Comparison of ENCODE assay signal across 8 mouse cellular contexts in the genomic region with DNA sequence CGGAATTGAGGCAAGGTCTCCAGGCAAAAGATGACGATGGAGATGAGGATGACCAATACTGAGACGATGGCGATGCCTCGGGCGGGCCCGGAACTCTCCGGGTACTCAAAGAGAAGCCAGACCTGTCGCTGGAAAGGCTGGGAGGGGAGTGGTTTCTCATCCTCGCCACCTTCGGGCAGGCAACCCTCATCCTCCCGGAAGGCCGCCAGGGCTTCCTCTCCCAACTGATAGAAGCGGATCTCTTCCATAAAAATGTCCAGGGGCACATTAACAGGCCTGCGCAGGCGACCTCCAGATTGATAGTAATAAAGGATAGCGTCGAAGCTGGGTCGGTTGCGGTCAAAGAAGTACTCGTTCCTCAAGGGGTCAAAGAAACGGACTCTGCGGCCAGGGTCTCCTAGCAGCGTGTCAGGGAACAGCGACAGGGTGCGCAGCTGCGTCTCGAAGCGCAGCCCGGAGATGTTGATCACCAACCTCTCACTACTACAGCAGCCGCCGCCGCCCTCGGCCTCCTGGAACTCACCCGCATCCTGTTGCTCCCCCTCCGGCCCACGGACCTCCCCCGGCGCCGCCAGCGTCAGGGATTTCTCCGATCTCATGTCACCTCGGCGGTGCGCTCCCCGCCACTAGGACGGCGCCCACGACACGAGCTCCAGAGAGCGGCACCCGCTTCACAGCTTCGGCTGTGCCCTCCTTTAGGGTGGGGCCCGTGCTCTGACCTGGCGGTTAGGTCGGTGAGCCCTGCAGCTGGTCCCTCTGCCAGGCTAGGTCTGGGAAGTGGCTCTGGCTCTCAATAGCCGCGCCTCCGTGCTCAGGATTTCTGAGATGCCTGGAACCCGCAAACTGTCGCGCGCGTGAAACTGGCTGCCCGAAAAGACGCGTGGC. TPM values are rescaled to one million over a fixed set of nuclear protein-coding genes. Genes with fewer than 3 reads are reported as not detected.
A peak's percentile ranks its signal among the peaks of the same experiment; 100 is the strongest.
DNase-seq lines count a peak whose midpoint lies in the region; ATAC-seq and TF ChIP-seq lines count a peak whose summit lies in the region.

No protein-coding gene starts in this region.

- H3K9me3 ChIP-seq in hindbrain, embryonic 13.5 days: no peaks in the 10 kb centered on the region
- no peaks in the 10 kb centered on the region for H3K9me3 ChIP-seq in limb, embryonic 12.5 days

- H3K36me3 ChIP-seq in hindbrain, embryonic 13.5 days: no peaks in the 10 kb centered on the region
- H3K36me3 ChIP-seq in limb, embryonic 12.5 days: no peaks in the 10 kb centered on the region; the same call in 1 of the 2 replicates

- peak overlapping the region; percentile 72 for H3K27ac ChIP-seq in hindbrain, embryonic 13.5 days
- H3K27ac ChIP-seq in limb, embryonic 12.5 days: 0 out of 2 replicates have a peak overlapping the region, but pooled peaks have one; percentile 78
- no peak overlapping the region for H3K27ac ChIP-seq in olfactory bulb, adult 2 months (ENCODE audit: insufficient read depth, low read depth, low read length)

- H3K4me2 ChIP-seq in hindbrain, embryonic 13.5 days: peak overlapping the region; percentile 84
- H3K4me2 ChIP-seq in limb, embryonic 12.5 days: peak overlapping the region; percentile 98

- DNase-seq in cerebellum, adult 8-10 months: peak; percentile 7
- DNase-seq in cerebellum, adult 11 months: no peak
- peak; percentile 6 for DNase-seq in urinary bladder, postnatal 14 days (ENCODE audit: low spot score)
- DNase-seq in urinary bladder, adult 18-20 months (ENCODE audit: low spot score in 2 of 2): no peak
- no peak for DNase-seq in adipocyte (ENCODE audit: low spot score)

- TF ChIP-seq CTCF in olfactory bulb, adult 2 months (IDR thresholded peaks at IDR 0.05; ENCODE audit: insufficient read depth, low read depth, low read length): no peak

- WGBS in hindbrain, embryonic 13.5 days: 1% methylated on average over 67 of the region's 67 CpGs
- 1% methylated on average over 67 of the region's 67 CpGs for WGBS in limb, embryonic 12.5 days
- WGBS in olfactory bulb, adult 2 months: 2% methylated on average over 67 of the region's 67 CpGs

- H3K27me3 ChIP-seq in hindbrain, embryonic 13.5 days: peaks cover 50% of the 10 kb centered on the region
- H3K27me3 ChIP-seq in limb, embryonic 12.5 days: peaks cover 27% of the 10 kb centered on the region

- ATAC-seq in hindbrain, embryonic 13.5 days (ENCODE audit: low FRiP score): peak; percentile 50
- peak; percentile 49; the same call in 1 of the 2 replicates for ATAC-seq in limb, embryonic 12.5 days (ENCODE audit: insufficient number of reproducible peaks, insufficient read depth, low FRiP score, low TSS enrichment, low read depth)

- H3K9ac ChIP-seq in hindbrain, embryonic 13.5 days: peak overlapping the region; percentile 75
- H3K9ac ChIP-seq in limb, embryonic 12.5 days (replicated peaks): peak overlapping the region; percentile 72

- TF ChIP-seq POLR2A in olfactory bulb, adult 2 months (IDR thresholded peaks at IDR 0.05; ENCODE audit: insufficient read depth, low read depth, low read length): no peak

- peak overlapping the region; percentile 58 for H3K4me3 ChIP-seq in hindbrain, embryonic 13.5 days
- peak overlapping the region; percentile 62 for H3K4me3 ChIP-seq in limb, embryonic 12.5 days (replicated peaks)
- peak overlapping the region; percentile 58 for H3K4me3 ChIP-seq in olfactory bulb, adult 2 months (ENCODE audit: insufficient read depth, low read depth, low read length)

- H3K4me1 ChIP-seq in hindbrain, embryonic 13.5 days (replicated peaks): peaks cover 42% of the 10 kb centered on the region
- peaks cover 10% of the 10 kb centered on the region for H3K4me1 ChIP-seq in limb, embryonic 12.5 days (replicated peaks)
- peaks cover 32% of the 10 kb centered on the region for H3K4me1 ChIP-seq in olfactory bulb, adult 2 months (ENCODE audit: control insufficient read depth, insufficient read depth, low read length)

RNA-seq across cellular contexts. Expression of a gene that starts 0.9 kb away (rescaled TPM):
- 9.7 and 10.2 TPM in 2 replicates for polyA plus RNA-seq in hindbrain, embryonic 13.5 days (2015; fragmentation: Nextera tagmentation; extraction: Ambion mirVana)
- 8.7 and 9.8 TPM in 2 replicates for polyA plus RNA-seq in limb, embryonic 12.5 days (2016; fragmentation: Nextera tagmentation; extraction: Ambion mirVana)
- polyA plus RNA-seq in olfactory bulb, adult 2 months (2012; ENCODE audit: insufficient read depth, insufficient read length, low replicate concordance, missing spikeins): not detected in 2 replicates

Comparison
In these comparisons a context has a peak if more than half of its experiments do, and no peak if none do; other contexts are left out.
1. DNase-seq: peak in cerebellum, adult 8-10 months (single experiment) and urinary bladder, postnatal 14 days (single experiment); none in cerebellum, adult 11 months (single experiment), urinary bladder, adult 18-20 months (0 of 2) and adipocyte (single experiment).
2. Peak in every context shown above with its lines, with median percentiles within 50 percentile points of each other: H3K4me3 ChIP-seq.